Mouse (Mus musculus) R1 (cell line): ENCODE measurements at regions not wholly inside any gene's neighbourhood (a gene's known extent, or its start where the extent isn't known, plus 50 kb on each side); places are given as distances from the start of the nearest gene placed in this dataset.
A peak's percentile ranks its signal among the peaks of the same experiment; 100 is the strongest.

Experiments
- DNase-seq: peaks from one replicate; pipeline ENCODE4 v3.0.0-alpha.2; 2018; ENCODE audit warnings: low read depth, low spot score

- peak; percentile 58 for DNase-seq
Observed at GRCm38 (mm10) chr3:62159031-62159430, 179.1 kb upstream of the Arhgef26 start.

DNA sequence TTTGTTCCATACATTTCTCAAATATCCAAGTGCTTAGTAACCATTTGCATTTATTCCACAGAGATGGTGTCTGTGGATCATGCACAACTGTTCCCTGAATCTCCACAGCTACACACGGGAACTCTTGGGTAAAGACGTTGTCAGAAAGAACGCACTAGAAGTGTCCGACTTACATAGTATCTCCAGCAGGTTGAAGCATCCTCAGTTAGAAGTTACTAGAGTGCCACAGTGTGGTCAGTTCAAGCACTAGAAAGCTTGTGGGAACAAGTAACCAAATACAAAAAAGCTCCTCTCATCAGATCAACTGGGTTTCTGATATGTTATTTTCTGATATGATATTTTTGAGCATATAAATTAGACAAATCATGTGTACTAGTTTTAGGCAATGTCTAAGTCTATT, 167.5 kb upstream of the Arhgef26 start:
- peak; percentile 9 for DNase-seq

DNA sequence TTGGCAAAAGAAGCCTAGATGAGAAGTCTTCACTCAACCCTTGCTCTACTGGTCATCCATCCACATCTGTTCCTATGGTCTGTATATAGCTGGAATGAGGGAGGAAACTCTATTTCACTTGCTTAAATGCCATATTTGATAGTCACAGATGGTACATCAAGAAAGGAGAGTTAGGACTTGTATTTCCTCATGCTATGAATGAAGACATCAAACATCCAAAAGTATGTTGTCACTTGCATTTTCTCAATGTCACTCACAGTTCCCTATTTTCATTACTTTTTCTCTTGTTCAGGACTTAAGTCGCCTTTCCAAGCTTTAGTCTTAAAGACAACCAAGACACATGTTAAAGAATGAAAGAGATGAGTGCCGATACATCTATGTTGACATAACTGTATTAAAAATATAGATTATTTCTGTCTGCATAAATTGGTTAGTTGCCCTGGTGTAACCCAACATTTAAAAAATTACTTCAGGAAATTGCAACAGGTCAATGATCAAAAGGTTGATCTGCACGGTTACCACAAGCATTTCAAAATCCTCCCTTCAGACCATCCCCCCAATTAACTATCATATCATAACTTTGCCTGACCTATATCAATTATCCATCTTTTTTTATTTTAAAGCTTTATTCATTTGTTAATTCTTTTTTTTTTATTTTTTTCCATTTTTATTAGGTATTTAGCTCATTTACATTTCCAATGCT, 150.2 kb upstream of the Arhgef26 start:
- no peak for DNase-seq

GRCm38 (mm10) chr3:62192466-62192865, 145.7 kb upstream of the Arhgef26 start:
- peak; percentile 33 for DNase-seq

GRCm38 (mm10) chr3:62194421-62194820, 143.7 kb upstream of the Arhgef26 start:
- DNase-seq, result no peak

GRCm38 (mm10) chr3:62196679-62197078, 141.5 kb upstream of the Arhgef26 start:
- no peak for DNase-seq

- no peak for DNase-seq
Observed at GRCm38 (mm10) chr3:62215806-62216205, 122.3 kb upstream of the Arhgef26 start.

DNA sequence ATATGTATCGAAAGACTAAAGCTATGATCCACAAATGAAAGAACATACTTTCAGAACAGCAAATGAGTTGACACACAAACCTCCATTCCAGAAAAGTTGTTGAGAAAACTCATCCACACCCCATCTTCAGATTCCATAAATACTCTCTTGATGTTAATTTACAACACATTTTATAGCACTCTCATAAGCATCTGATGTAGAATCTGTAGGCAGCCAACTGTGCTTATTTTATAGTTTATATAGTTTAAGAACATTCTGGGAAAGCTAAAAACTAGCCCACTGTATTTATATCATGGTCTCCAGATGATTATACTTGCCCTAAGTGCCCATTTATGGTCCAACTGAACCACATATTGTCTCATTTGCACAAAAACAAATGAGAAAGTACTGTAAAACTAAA, 120.8 kb upstream of the Arhgef26 start:
- no peak for DNase-seq

GRCm38 (mm10) chr3:62227697-62228096, 110.4 kb upstream of the Arhgef26 start:
- DNase-seq, result no peak

- no peak for DNase-seq
Observed at GRCm38 (mm10) chr3:62228156-62228555, 110.0 kb upstream of the Arhgef26 start.

- DNase-seq, result no peak
Observed at GRCm38 (mm10) chr3:62241031-62241430, 97.1 kb upstream of the Arhgef26 start.

DNA sequence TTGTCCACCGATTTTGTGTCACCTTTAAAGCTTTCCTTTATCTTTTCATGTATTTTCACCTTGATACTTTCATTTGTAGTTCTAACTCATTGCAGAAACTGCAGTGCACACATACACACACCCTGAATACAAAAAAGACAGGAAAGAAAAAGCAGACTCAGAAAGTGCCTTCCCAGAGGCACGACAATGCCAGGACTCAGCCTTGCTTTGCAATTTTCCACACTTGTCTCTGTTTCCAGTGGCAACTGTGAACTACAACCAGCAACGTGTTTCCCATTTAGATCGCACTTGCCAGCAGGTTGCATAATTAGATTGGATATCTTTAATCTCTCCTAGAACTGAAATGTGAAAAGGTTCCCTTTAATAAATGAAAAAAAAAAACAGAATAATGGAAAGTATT, 66.4 kb upstream of the Arhgef26 start:
- no peak for DNase-seq

GRCm38 (mm10) chr3:62278279-62278678, 59.9 kb upstream of the Arhgef26 start:
- no peak for DNase-seq

- DNase-seq, result no peak
Observed at GRCm38 (mm10) chr3:62280960-62281359, 57.2 kb upstream of the Arhgef26 start.
